Comparison of ENCODE assay signal across 13 mouse cellular contexts in the genomic region with DNA sequence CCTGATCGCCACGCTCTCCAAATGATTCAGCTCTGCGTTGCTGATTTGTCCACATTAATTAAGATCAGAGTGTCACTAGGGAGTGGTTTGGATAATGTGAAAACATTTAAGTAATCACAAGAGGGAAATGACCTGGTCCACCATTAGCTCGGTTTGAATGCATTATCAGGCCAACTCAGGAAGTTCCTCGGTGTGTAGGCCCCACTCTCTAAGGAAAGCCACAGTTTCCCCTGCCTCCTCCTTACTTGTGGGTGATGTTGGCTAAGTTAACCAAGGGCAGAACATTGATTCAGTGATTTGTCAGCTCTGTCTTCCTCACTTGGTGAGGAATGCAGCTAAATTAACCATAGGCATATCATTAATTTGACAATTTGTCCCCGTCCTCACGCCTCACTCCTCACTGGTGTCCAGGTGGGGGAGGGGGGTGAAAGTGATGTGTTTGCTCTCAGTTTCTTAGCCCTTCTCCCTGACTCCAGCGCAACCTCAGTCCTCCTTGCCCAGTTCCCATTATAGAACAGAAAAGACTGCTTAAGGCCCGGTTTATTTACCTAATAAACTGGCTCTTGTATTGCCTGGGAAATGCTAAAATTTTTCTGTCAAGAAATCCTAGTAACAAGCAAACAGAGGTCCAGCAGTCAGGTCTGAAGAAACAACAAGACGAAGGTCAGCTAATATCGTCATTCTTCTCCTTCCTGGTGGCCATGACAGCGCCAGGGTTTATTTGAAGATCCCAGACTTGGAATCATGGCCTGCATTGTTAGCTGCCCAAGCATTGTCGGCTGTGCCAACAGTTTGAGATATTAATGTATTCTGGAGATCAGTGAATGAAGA.
A peak's percentile ranks its signal among the peaks of the same experiment; 100 is the strongest.
DNase-seq lines count a peak whose midpoint lies in the region; ATAC-seq and TF ChIP-seq lines count a peak whose summit lies in the region.
"Had no signal": no experiment of that assay in that cellular context is flagged by ENCODE, and none has a peak within 500 bp of the region (broad histone marks: within the 10 kb centered on the region; RNA-seq: fewer than 3 reads in every experiment).

No protein-coding gene starts in this region.

- H3K27me3 ChIP-seq in embryonic facial prominence, embryonic 10.5 days (replicated peaks; ENCODE audit: low read depth, poor library complexity, severe bottlenecking): peaks cover 74% of the 10 kb centered on the region
- H3K27me3 ChIP-seq in hindbrain, embryonic 14.5 days (ENCODE audit: control insufficient read depth, insufficient read depth, low read length): no peaks in the 10 kb centered on the region
- H3K27me3 ChIP-seq in midbrain, postnatal 0 days (ENCODE audit: insufficient read depth, low read length): no peaks in the 10 kb centered on the region
- H3K27me3 ChIP-seq: embryonic facial prominence, embryonic 13.5 days had no signal

- 0 out of 2 replicates have a peak, but pooled peaks cover 2% of the 10 kb centered on the region for H3K9me3 ChIP-seq in embryonic facial prominence, embryonic 10.5 days
- H3K9me3 ChIP-seq in hindbrain, embryonic 14.5 days (ENCODE audit: control insufficient read depth, low read length): no peaks in the 10 kb centered on the region
- H3K9me3 ChIP-seq in midbrain, postnatal 0 days (ENCODE audit: low read length): no peaks in the 10 kb centered on the region
- H3K9me3 ChIP-seq: embryonic facial prominence, embryonic 13.5 days had no signal

- peak; percentile 17 for DNase-seq in adrenal gland, postnatal 10 days
- no peak for DNase-seq in adrenal gland, postnatal 4 days (ENCODE audit: low spot score in 2 of 2)
- peak; percentile 18 for DNase-seq in embryonic facial prominence, embryonic 10.5 days (ENCODE audit: low spot score)
- DNase-seq in hindbrain, embryonic 14.5 days (ENCODE audit: low spot score): no peak
- DNase-seq in midbrain, postnatal 0 days (ENCODE audit: low spot score): no peak
- no peak for DNase-seq in gastrocnemius, adult 2 months
- no peak for DNase-seq in spleen, adult 12 weeks (ENCODE audit: low spot score)
- DNase-seq in layer of hippocampus, adult 18-20 months (ENCODE audit: low spot score in 2 of 2): no peak
- DNase-seq: gastrocnemius, postnatal 25 days; heart, postnatal 14 days; kidney, postnatal 14 days had no signal

- no peak for ATAC-seq in hindbrain, embryonic 14.5 days (ENCODE audit: low FRiP score)
- ATAC-seq in midbrain, postnatal 0 days (ENCODE audit: low FRiP score): no peak

- peaks cover 46% of the 10 kb centered on the region for H3K4me1 ChIP-seq in embryonic facial prominence, embryonic 10.5 days
- peaks cover 41% of the 10 kb centered on the region for H3K4me1 ChIP-seq in hindbrain, embryonic 14.5 days (replicated peaks; ENCODE audit: control insufficient read depth, insufficient read depth, low read length)
- H3K4me1 ChIP-seq in midbrain, postnatal 0 days (ENCODE audit: insufficient read depth, low read length): peaks cover 32% of the 10 kb centered on the region

- intact Hi-C loops in gastrocnemius, adult 2 months (cut with DNase I): no loop called here

- peak overlapping the region; percentile 20; the same call in 1 of the 2 replicates for H3K9ac ChIP-seq in hindbrain, embryonic 14.5 days
- no peak overlapping the region for H3K9ac ChIP-seq in midbrain, postnatal 0 days (replicated peaks; ENCODE audit: low read length, poor library complexity, severe bottlenecking)
- H3K9ac ChIP-seq: embryonic facial prominence, embryonic 13.5 days had no signal

- H3K4me2 ChIP-seq in hindbrain, embryonic 14.5 days (replicated peaks): peak overlapping the region; percentile 22; the same call in 1 of the 2 replicates
- H3K4me2 ChIP-seq in midbrain, postnatal 0 days (ENCODE audit: low read depth, low read length, poor library complexity, severe bottlenecking): no peak overlapping the region

- no peak for TF ChIP-seq CTCF in midbrain, postnatal 0 days (IDR thresholded peaks at IDR 0.05)
- no peak for TF ChIP-seq CTCF in gastrocnemius, adult 2 months (IDR thresholded peaks at IDR 0.05)

- H3K36me3 ChIP-seq in embryonic facial prominence, embryonic 10.5 days (replicated peaks): no peaks in the 10 kb centered on the region
- no peaks in the 10 kb centered on the region for H3K36me3 ChIP-seq in hindbrain, embryonic 14.5 days (replicated peaks; ENCODE audit: control insufficient read depth, insufficient read depth)
- no peaks in the 10 kb centered on the region for H3K36me3 ChIP-seq in midbrain, postnatal 0 days (ENCODE audit: insufficient read depth, low read length)
- H3K36me3 ChIP-seq: embryonic facial prominence, embryonic 13.5 days had no signal

- WGBS in embryonic facial prominence, embryonic 10.5 days: 44% methylated on average over 13 of the region's 13 CpGs
- WGBS in hindbrain, embryonic 14.5 days: 19% methylated on average over 13 of the region's 13 CpGs
- WGBS in midbrain, postnatal 0 days: 37% methylated on average over 13 of the region's 13 CpGs

- H3K27ac ChIP-seq in embryonic facial prominence, embryonic 10.5 days (replicated peaks): peak overlapping the region; percentile 68
- H3K27ac ChIP-seq in hindbrain, embryonic 14.5 days: peak overlapping the region; percentile 65
- peak overlapping the region; percentile 62 for H3K27ac ChIP-seq in midbrain, postnatal 0 days (ENCODE audit: low read depth, low read length)
- no peak overlapping the region for H3K27ac ChIP-seq in gastrocnemius, adult 2 months
- H3K27ac ChIP-seq: macrophage had no signal

- H3K4me3 ChIP-seq in embryonic facial prominence, embryonic 10.5 days: no peak overlapping the region
- no peak overlapping the region for H3K4me3 ChIP-seq in hindbrain, embryonic 14.5 days (replicated peaks; ENCODE audit: low read length)
- H3K4me3 ChIP-seq in midbrain, postnatal 0 days (ENCODE audit: low read depth, low read length): no peak overlapping the region
- H3K4me3 ChIP-seq in gastrocnemius, adult 2 months: no peak overlapping the region
- H3K4me3 ChIP-seq: embryonic facial prominence, embryonic 13.5 days had no signal

Comparison
In these comparisons a context has a peak if more than half of its experiments do, and no peak if none do; other contexts are left out.
1. DNase-seq: peak in adrenal gland, postnatal 10 days (single experiment) and embryonic facial prominence, embryonic 10.5 days (single experiment); none in adrenal gland, postnatal 4 days (0 of 2), hindbrain, embryonic 14.5 days (single experiment), midbrain, postnatal 0 days (single experiment), gastrocnemius, adult 2 months (single experiment), spleen, adult 12 weeks (single experiment) and layer of hippocampus, adult 18-20 months (0 of 2).